Mouse (Mus musculus): ENCODE results near the gene Nos1ap.

DNA sequence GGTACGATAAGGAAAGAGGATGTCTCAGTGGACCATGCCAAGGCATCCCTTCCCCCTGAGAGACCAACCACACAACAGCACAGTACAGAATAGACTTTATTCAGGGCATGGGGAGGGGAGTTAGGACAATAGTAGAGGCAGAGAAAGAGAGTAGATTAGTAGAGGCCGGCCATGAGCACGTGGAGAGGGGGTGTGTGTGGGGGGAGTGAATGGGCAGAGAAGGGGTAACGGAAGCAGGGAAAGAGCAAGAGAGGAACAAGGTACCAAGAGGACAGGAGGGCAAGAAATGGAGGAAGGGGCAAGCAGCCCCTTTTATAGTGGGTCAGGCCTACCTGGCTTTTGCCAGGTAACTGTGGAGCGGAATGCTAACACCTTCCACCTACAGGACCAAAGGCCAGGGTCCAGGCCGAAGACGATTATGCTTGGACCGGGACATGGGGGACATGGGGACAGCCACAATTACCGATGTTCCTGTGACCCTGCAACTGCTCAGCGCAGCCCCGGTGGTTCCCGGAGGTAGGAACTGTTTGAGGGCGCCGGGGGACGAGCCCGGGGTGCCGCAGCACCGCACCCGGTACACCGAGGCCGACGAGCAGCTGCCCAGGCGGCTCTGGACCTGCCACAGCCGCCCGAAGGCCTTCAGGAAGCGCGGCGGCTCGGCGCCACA lies 334.6 kb downstream of the Nos1ap start:
- TF ChIP-seq GATA1 (IDR thresholded peaks at IDR 0.05; ENCODE audit: low read length) (no peak), TAL1 (IDR thresholded peaks at IDR 0.05; ENCODE audit: low read length) (no peak)
